8 mouse cellular contexts compared by ENCODE assay signal in the genomic region with DNA sequence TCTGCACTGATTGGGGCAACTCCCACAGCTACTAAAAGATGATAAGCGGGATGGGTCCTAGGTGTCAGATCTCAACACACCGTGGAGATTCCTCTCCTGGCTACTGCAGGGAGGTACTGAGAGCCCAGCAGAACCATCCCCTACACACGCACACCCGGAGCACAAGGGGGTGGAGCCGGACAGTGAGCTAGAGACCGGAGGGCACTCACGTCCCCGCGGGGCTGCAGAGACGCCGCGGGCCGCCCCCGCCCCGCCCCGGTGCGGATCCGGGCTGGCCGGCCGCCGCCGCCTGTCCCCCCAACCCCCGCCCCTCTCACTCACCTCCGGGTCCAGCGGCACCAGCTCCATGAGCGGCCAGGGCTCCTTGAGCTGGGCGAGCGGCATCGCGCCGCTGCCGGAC. TPM values are rescaled to one million over a fixed set of nuclear protein-coding genes. Genes with fewer than 3 reads are reported as not detected.
DNase-seq lines count a peak whose midpoint lies in the region; ATAC-seq and TF ChIP-seq lines count a peak whose summit lies in the region.

No protein-coding gene starts in this region.

- peaks cover 14% of the 10 kb centered on the region for H3K27me3 ChIP-seq in C2C12 (ENCODE audit: control insufficient read depth, insufficient read depth, insufficient read length)
- H3K27me3 ChIP-seq in CH12.LX (replicated peaks) = no peaks in the 10 kb centered on the region
- no peaks in the 10 kb centered on the region for H3K27me3 ChIP-seq in heart, postnatal 0 days (ENCODE audit: control insufficient read depth, insufficient read depth, low read length)
- no peaks in the 10 kb centered on the region for H3K27me3 ChIP-seq in limb, embryonic 12.5 days
- no peaks in the 10 kb centered on the region for H3K27me3 ChIP-seq in midbrain, postnatal 0 days (ENCODE audit: insufficient read depth, low read length)

- H3K4me3 ChIP-seq in C2C12 (ENCODE audit: insufficient read depth, poor library complexity, severe bottlenecking) (peak overlapping the region; percentile 28), CH12.LX (replicated peaks in 1 of 3; ENCODE audit: low read depth in 2 of 3, low read length in 2 of 3, poor library complexity in 1 of 3) (peak overlapping the region; percentile 73 to 82 (median 81))
- peak overlapping the region; percentile 61 for H3K4me3 ChIP-seq in heart, postnatal 0 days (ENCODE audit: low read depth, low read length)
- peak overlapping the region; percentile 84 for H3K4me3 ChIP-seq in limb, embryonic 12.5 days (replicated peaks)
- H3K4me3 ChIP-seq in midbrain, postnatal 0 days (ENCODE audit: low read depth, low read length) = peak overlapping the region; percentile 63

- ATAC-seq in heart, postnatal 0 days (ENCODE audit: insufficient read depth, low read depth) = peak; percentile 59
- peak; percentile 43 for ATAC-seq in limb, embryonic 12.5 days (ENCODE audit: insufficient number of reproducible peaks, insufficient read depth, low FRiP score, low TSS enrichment, low read depth)
- ATAC-seq in midbrain, postnatal 0 days (ENCODE audit: low FRiP score) = peak; percentile 71

- dilution Hi-C loops in CH12.LX (cut with MboI; ENCODE audit: extremely low pct_ligation_motif_present, extremely low pct_unique_long_range_greater_than_20kb, low sequenced_read_pairs) = no loop called here

- H3K9me3 ChIP-seq in CH12.LX (replicated peaks; ENCODE audit: low read length) = no peaks in the 10 kb centered on the region
- H3K9me3 ChIP-seq in heart, postnatal 0 days (replicated peaks; ENCODE audit: control insufficient read depth, low read length) = no peaks in the 10 kb centered on the region
- no peaks in the 10 kb centered on the region for H3K9me3 ChIP-seq in limb, embryonic 12.5 days
- no peaks in the 10 kb centered on the region for H3K9me3 ChIP-seq in midbrain, postnatal 0 days (ENCODE audit: low read length)

- H3K36me3 ChIP-seq in C2C12 (ENCODE audit: control insufficient read depth, insufficient read depth) (no peaks in the 10 kb centered on the region), CH12.LX (replicated peaks in 1 of 2; ENCODE audit: control insufficient read depth in 1 of 2, insufficient read depth in 1 of 2, low read length in 1 of 2) (peaks cover 0 to 12% of the 10 kb centered on the region in 2 experiments)
- no peaks in the 10 kb centered on the region for H3K36me3 ChIP-seq in heart, postnatal 0 days (replicated peaks; ENCODE audit: control insufficient read depth, insufficient read depth, low read length)
- 0 out of 2 replicates have a peak, but pooled peaks cover 5% of the 10 kb centered on the region for H3K36me3 ChIP-seq in limb, embryonic 12.5 days
- no peaks in the 10 kb centered on the region for H3K36me3 ChIP-seq in midbrain, postnatal 0 days (ENCODE audit: insufficient read depth, low read length)

- peak; percentile 41 for DNase-seq in CH12.LX (ENCODE audit: extremely low read depth)
- DNase-seq in cerebellum, postnatal 10 days = peak; percentile 59 to 64
- no peak for DNase-seq in heart, postnatal 0 days (ENCODE audit: low spot score)
- DNase-seq in midbrain, postnatal 0 days (ENCODE audit: low spot score) = peak; percentile 2
- DNase-seq in layer of hippocampus, postnatal 14 days (ENCODE audit: low spot score in 2 of 2) = no peak
- DNase-seq in frontal cortex, postnatal 14 days (ENCODE audit: low spot score in 2 of 2) = no peak

- peaks cover 11 to 38% of the 10 kb centered on the region in 2 experiments for H3K4me1 ChIP-seq in CH12.LX (ENCODE audit: control insufficient read depth in 1 of 2, insufficient read depth in 2 of 2)
- H3K4me1 ChIP-seq in heart, postnatal 0 days (ENCODE audit: control insufficient read depth, insufficient read depth) = 0 out of 2 replicates have a peak, but pooled peaks cover 4% of the 10 kb centered on the region
- peaks cover 22% of the 10 kb centered on the region for H3K4me1 ChIP-seq in limb, embryonic 12.5 days (replicated peaks)
- peaks cover 19% of the 10 kb centered on the region; the same call in 1 of the 2 replicates for H3K4me1 ChIP-seq in midbrain, postnatal 0 days (ENCODE audit: insufficient read depth, low read length)

- 0% methylated on average over 20 of the region's 32 CpGs for WGBS in heart, postnatal 0 days
- WGBS in limb, embryonic 12.5 days = under 1% methylated on average over 22 of the region's 32 CpGs
- under 1% methylated on average over 30 of the region's 32 CpGs for WGBS in midbrain, postnatal 0 days

- H3K79me2 ChIP-seq in C2C12 (ENCODE audit: control insufficient read depth, insufficient read depth) = no peaks in the 10 kb centered on the region
- no peaks in the 10 kb centered on the region for H3K79me2 ChIP-seq in CH12.LX (replicated peaks; ENCODE audit: control insufficient read depth, extremely low read depth, insufficient read depth, poor library complexity, severe bottlenecking)

- TF ChIP-seq CTCF in C2C12 (IDR thresholded peaks at IDR 0.05; ENCODE audit: control insufficient read depth, insufficient read depth, insufficient read length) (no peak), CH12.LX (conservative IDR thresholded peaks at IDR 0.05 in 1 of 2, IDR thresholded peaks at IDR 0.05 in 1 of 2; ENCODE audit: low read depth in 2 of 2, low read length in 2 of 2) (no peak)
- TF ChIP-seq CTCF in heart, postnatal 0 days (IDR thresholded peaks at IDR 0.05; ENCODE audit: low read depth) = no peak
- TF ChIP-seq CTCF in midbrain, postnatal 0 days (IDR thresholded peaks at IDR 0.05) = 0 out of 2 replicates have a peak, but pooled peaks have one; percentile 2

- peak overlapping the region; percentile 64 for H3ac ChIP-seq in C2C12 (ENCODE audit: control insufficient read depth, insufficient read length, low read depth)

- TF ChIP-seq EP300 in CH12.LX (IDR thresholded peaks at IDR 0.05; ENCODE audit: low read length) = no peak
- TF ChIP-seq EP300 in heart, postnatal 0 days (IDR thresholded peaks at IDR 0.05; ENCODE audit: low read depth) = no peak

- TF ChIP-seq RAD21 in CH12.LX (IDR thresholded peaks at IDR 0.05; ENCODE audit: low read depth, low read length) = no peak

- H3K79me3 ChIP-seq in C2C12 (ENCODE audit: low read depth) = no peaks in the 10 kb centered on the region

- H3K4me2 ChIP-seq in CH12.LX (ENCODE audit: insufficient read depth, low read depth, poor library complexity, severe bottlenecking) = peak overlapping the region; percentile 73
- peak overlapping the region; percentile 99 for H3K4me2 ChIP-seq in heart, postnatal 0 days (ENCODE audit: low read depth, low read length)
- H3K4me2 ChIP-seq in limb, embryonic 12.5 days = peak overlapping the region; percentile 92
- H3K4me2 ChIP-seq in midbrain, postnatal 0 days (ENCODE audit: low read depth, low read length, poor library complexity, severe bottlenecking) = peak overlapping the region; percentile 84

- H3K27ac ChIP-seq in CH12.LX (ENCODE audit: insufficient read depth, low read depth) = no peak overlapping the region
- H3K27ac ChIP-seq in heart, postnatal 0 days (ENCODE audit: low read depth) = peak overlapping the region; percentile 66
- peak overlapping the region; percentile 93 for H3K27ac ChIP-seq in limb, embryonic 12.5 days
- peak overlapping the region; percentile 79 for H3K27ac ChIP-seq in midbrain, postnatal 0 days (ENCODE audit: low read depth, low read length)

- in situ Hi-C loops in CH12.LX (cut with MboI; ENCODE audit: low pct_ligation_motif_present, low pct_unique_long_range_greater_than_20kb, low sequenced_read_pairs) = no loop called here

- no peak for TF ChIP-seq POLR2A in CH12.LX (IDR thresholded peaks at IDR 0.05; ENCODE audit: low read depth, low read length)

- H3K9ac ChIP-seq in CH12.LX (ENCODE audit: insufficient read depth, low read depth) = peak overlapping the region; percentile 56; the same call in 1 of the 2 replicates
- peak overlapping the region; percentile 73 for H3K9ac ChIP-seq in heart, postnatal 0 days (replicated peaks; ENCODE audit: low read depth, low read length)
- peak overlapping the region; percentile 75 for H3K9ac ChIP-seq in limb, embryonic 12.5 days (replicated peaks)
- peak overlapping the region; percentile 82 for H3K9ac ChIP-seq in midbrain, postnatal 0 days (replicated peaks; ENCODE audit: low read length, poor library complexity, severe bottlenecking)

TF ChIP-seq in C2C12, 6 proteins besides CTCF, POLR2A, EP300 and RAD21:
- no peak for TF ChIP-seq FOSL1 (IDR thresholded peaks at IDR 0.05; ENCODE audit: insufficient read depth, low read length, poor library complexity, severe bottlenecking)
- TF ChIP-seq MAX (IDR thresholded peaks at IDR 0.05) = no peak
- TF ChIP-seq CEBPB (IDR thresholded peaks at IDR 0.05; ENCODE audit: low read depth) = no peak
- no peak for TF ChIP-seq MYOD1 (IDR thresholded peaks at IDR 0.05; ENCODE audit: control insufficient read depth, insufficient read length, low read depth)
- no peak for TF ChIP-seq MYOG (IDR thresholded peaks at IDR 0.05; ENCODE audit: control insufficient read depth, extremely low read depth, insufficient read length)
- TF ChIP-seq USF1 (IDR thresholded peaks at IDR 0.05; ENCODE audit: low read depth) = no peak

TF ChIP-seq in CH12.LX, 34 proteins besides CTCF, POLR2A, EP300 and RAD21:
- no peak for TF ChIP-seq BHLHE40 (IDR thresholded peaks at IDR 0.05; ENCODE audit: low read depth, low read length)
- 0 out of 2 replicates have a peak, but pooled peaks have one; percentile 39 for TF ChIP-seq MXI1 (IDR thresholded peaks at IDR 0.05; ENCODE audit: low read depth, low read length)
- no peak for TF ChIP-seq HCFC1 (IDR thresholded peaks at IDR 0.05; ENCODE audit: low read depth, low read length)
- TF ChIP-seq E2F4 (IDR thresholded peaks at IDR 0.05; ENCODE audit: insufficient replicate concordance, low read depth, low read length) = no peak
- peak; percentile 37; the same call in 1 of the 2 replicates for TF ChIP-seq SIN3A (IDR thresholded peaks at IDR 0.05; ENCODE audit: low read length)
- TF ChIP-seq TBP (conservative IDR thresholded peaks at IDR 0.05; ENCODE audit: low read depth, low read length) = no peak
- no peak for TF ChIP-seq MAFK (IDR thresholded peaks at IDR 0.05; ENCODE audit: insufficient replicate concordance, low read length)
- TF ChIP-seq MAZ (IDR thresholded peaks at IDR 0.05; ENCODE audit: low read depth, low read length) = no peak
TF ChIP-seq in CH12.LX: peak in this region for 2.

RNA-seq across cellular contexts. Expression of a gene that starts 0.3 kb away (rescaled TPM):
- polyA plus RNA-seq in C2C12 (2012; fragmentation: generic; extraction: Trizol) = 2.4 TPM
- 118 and 130 TPM in 2 replicates for total RNA-seq in CH12.LX (2012; rRNA removed)
- total RNA-seq in CH12.LX (2014; rRNA removed) = 70.4 and 72.5 TPM in 2 replicates
- polyA plus RNA-seq in CH12.LX (2012; ENCODE audit: insufficient read length, low read depth) = 113 and 123 TPM in 2 replicates
- 8.0 and 16.9 TPM in 2 replicates for total RNA-seq in heart, postnatal 0 days (2014; rRNA removed; ENCODE audit: low replicate concordance)
- 5.9 and 6.8 TPM in 2 replicates for polyA plus RNA-seq in heart, postnatal 0 days (2015; fragmentation: Nextera tagmentation; extraction: Ambion mirVana)
- 47.9 and 50.0 TPM in 2 replicates for polyA plus RNA-seq in limb, embryonic 12.5 days (2016; fragmentation: Nextera tagmentation; extraction: Ambion mirVana)
- 25.2 and 30.9 TPM in 2 replicates for total RNA-seq in midbrain, postnatal 0 days (2014; rRNA removed)
- 20.4 and 21.6 TPM in 2 replicates for polyA plus RNA-seq in midbrain, postnatal 0 days (2015; fragmentation: Nextera tagmentation; extraction: Ambion mirVana)
- 10 to 100 TPM; 13.6 to 14.4 TPM for total RNA-seq in layer of hippocampus, postnatal 14 days (2021)

Comparison
In these comparisons a context has a peak if more than half of its experiments do, and no peak if none do; other contexts are left out.
1. H3K4me3 ChIP-seq: peak in every context shown above with its lines; median percentile 84 in limb, embryonic 12.5 days; 81 in CH12.LX; 63 in midbrain, postnatal 0 days; 61 in heart, postnatal 0 days; 28 in C2C12.
2. DNase-seq: peak in CH12.LX (single experiment), cerebellum, postnatal 10 days (2 of 2) and midbrain, postnatal 0 days (single experiment); none in heart, postnatal 0 days (single experiment), layer of hippocampus, postnatal 14 days (0 of 2) and frontal cortex, postnatal 14 days (0 of 2).
3. Peak in every context shown above with its lines, with median percentiles within 50 percentile points of each other: H3K4me2 ChIP-seq, H3K9ac ChIP-seq and ATAC-seq.